Mouse (Mus musculus): ENCODE results near the gene Drp2. TPM values are rescaled to one million over a fixed set of nuclear protein-coding genes. Genes with fewer than 3 reads are reported as not detected.
A peak's percentile ranks its signal among the peaks of the same experiment; 100 is the strongest.

The Drp2 gene
- polyA plus RNA-seq, 1 experiment = 0.24 TPM

- no peaks in the 10 kb centered on the region for H3K4me1 ChIP-seq (ENCODE audit: control insufficient read depth, insufficient read depth, insufficient read length, low read length)
- WGBS = 48% methylated on average over 6 of the region's 6 CpGs
- H3K27me3 ChIP-seq (ENCODE audit: control insufficient read depth, insufficient read depth, low read length) = no peaks in the 10 kb centered on the region
- H3K36me3 ChIP-seq (ENCODE audit: control insufficient read depth, insufficient read depth, low read length) = no peaks in the 10 kb centered on the region
- TF ChIP-seq CTCF (IDR thresholded peaks at IDR 0.05; ENCODE audit: extremely low read depth, insufficient read length, insufficient replicate concordance, low read depth, low read length) (no peak), POLR2A (IDR thresholded peaks at IDR 0.05; ENCODE audit: low read depth, low read length) (no peak)
- H3K27ac ChIP-seq (ENCODE audit: insufficient read depth, low read depth, low read length) = no peak overlapping the region
- H3K4me3 ChIP-seq (ENCODE audit: low read depth, low read length) = no peak overlapping the region
Observed at GRCm38 (mm10) chrX:134384896-134385295, 19.5 kb upstream of the Drp2 start.

GRCm38 (mm10) chrX:134398972-134399371 lies 5.4 kb upstream of the Drp2 start:
- no peaks in the 10 kb centered on the region for H3K36me3 ChIP-seq (ENCODE audit: control insufficient read depth, insufficient read depth, low read length)
- H3K27me3 ChIP-seq (ENCODE audit: control insufficient read depth, insufficient read depth, low read length) = no peaks in the 10 kb centered on the region
- no peak overlapping the region for H3K4me3 ChIP-seq (ENCODE audit: low read depth, low read length)
- H3K4me1 ChIP-seq (ENCODE audit: control insufficient read depth, insufficient read depth, insufficient read length, low read length) = no peaks in the 10 kb centered on the region
- H3K27ac ChIP-seq (ENCODE audit: insufficient read depth, low read depth, low read length) = no peak overlapping the region
- WGBS = 77% methylated on average over 2 of the region's 2 CpGs
- TF ChIP-seq CTCF (IDR thresholded peaks at IDR 0.05; ENCODE audit: extremely low read depth, insufficient read length, insufficient replicate concordance, low read depth, low read length) (no peak), POLR2A (IDR thresholded peaks at IDR 0.05; ENCODE audit: low read depth, low read length) (no peak)

DNA sequence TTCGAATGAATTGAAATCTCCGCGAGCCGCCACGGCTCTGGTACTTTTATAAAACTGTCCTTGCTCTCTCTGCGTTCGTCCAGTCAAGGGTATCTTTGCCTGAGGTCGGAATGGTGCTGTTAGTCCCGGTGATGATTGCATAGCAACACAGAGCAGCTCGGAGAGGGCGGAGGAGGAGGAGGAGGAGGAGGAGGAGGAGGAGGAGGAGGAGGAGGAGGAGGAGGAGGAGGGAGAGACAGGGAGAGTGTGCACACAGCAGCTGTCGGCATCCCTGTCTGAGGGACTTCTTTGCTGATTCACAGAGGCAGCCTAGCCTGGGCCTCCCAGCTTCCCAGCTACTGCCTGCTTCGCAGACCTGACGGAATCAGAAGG lies 219 bp downstream of the Drp2 start:
- no peaks in the 10 kb centered on the region for H3K36me3 ChIP-seq (ENCODE audit: control insufficient read depth, insufficient read depth, low read length)
- no peaks in the 10 kb centered on the region for H3K27me3 ChIP-seq (ENCODE audit: control insufficient read depth, insufficient read depth, low read length)
- H3K4me3 ChIP-seq (ENCODE audit: low read depth, low read length) = peak overlapping the region; percentile 51
- H3K27ac ChIP-seq (ENCODE audit: insufficient read depth, low read depth, low read length) = no peak overlapping the region
- WGBS = 20% methylated on average over 12 of the region's 14 CpGs
- no peaks in the 10 kb centered on the region for H3K4me1 ChIP-seq (ENCODE audit: control insufficient read depth, insufficient read depth, insufficient read length, low read length)
- TF ChIP-seq CTCF (IDR thresholded peaks at IDR 0.05; ENCODE audit: extremely low read depth, insufficient read length, insufficient replicate concordance, low read depth, low read length) = no peak
- no peak for TF ChIP-seq POLR2A (IDR thresholded peaks at IDR 0.05; ENCODE audit: low read depth, low read length)

GRCm38 (mm10) chrX:134409354-134409900 lies 5.1 kb downstream of the Drp2 start:
- H3K27ac ChIP-seq (ENCODE audit: insufficient read depth, low read depth, low read length) = no peak overlapping the region
- H3K4me1 ChIP-seq (ENCODE audit: control insufficient read depth, insufficient read depth, insufficient read length, low read length) = no peaks in the 10 kb centered on the region
- H3K4me3 ChIP-seq (ENCODE audit: low read depth, low read length) = no peak overlapping the region
- TF ChIP-seq CTCF (IDR thresholded peaks at IDR 0.05; ENCODE audit: extremely low read depth, insufficient read length, insufficient replicate concordance, low read depth, low read length) = no peak
- no peak for TF ChIP-seq POLR2A (IDR thresholded peaks at IDR 0.05; ENCODE audit: low read depth, low read length)
- 89% methylated on average over 6 of the region's 6 CpGs for WGBS
- H3K27me3 ChIP-seq (ENCODE audit: control insufficient read depth, insufficient read depth, low read length) = no peaks in the 10 kb centered on the region
- H3K36me3 ChIP-seq (ENCODE audit: control insufficient read depth, insufficient read depth, low read length) = no peaks in the 10 kb centered on the region

GRCm38 (mm10) chrX:134412096-134412495 lies 7.7 kb downstream of the Drp2 start:
- Histone ChIP-seq H3K4me3 (ENCODE audit: low read depth, low read length) (no peak overlapping the region), H3K36me3 (ENCODE audit: control insufficient read depth, insufficient read depth, low read length) (no peaks in the 10 kb centered on the region), H3K27me3 (ENCODE audit: control insufficient read depth, insufficient read depth, low read length) (no peaks in the 10 kb centered on the region), H3K27ac (ENCODE audit: insufficient read depth, low read depth, low read length) (no peak overlapping the region), H3K4me1 (ENCODE audit: control insufficient read depth, insufficient read depth, insufficient read length, low read length) (no peaks in the 10 kb centered on the region)
- no peak for TF ChIP-seq POLR2A (IDR thresholded peaks at IDR 0.05; ENCODE audit: low read depth, low read length)
- TF ChIP-seq CTCF (IDR thresholded peaks at IDR 0.05; ENCODE audit: extremely low read depth, insufficient read length, insufficient replicate concordance, low read depth, low read length) = no peak
- 67% methylated on average over 1 of the region's 1 CpGs for WGBS

GRCm38 (mm10) chrX:134420097-134420496 lies 15.7 kb downstream of the Drp2 start:
- Histone ChIP-seq H3K27ac (ENCODE audit: insufficient read depth, low read depth, low read length) (no peak overlapping the region), H3K4me1 (ENCODE audit: control insufficient read depth, insufficient read depth, insufficient read length, low read length) (no peaks in the 10 kb centered on the region), H3K27me3 (ENCODE audit: control insufficient read depth, insufficient read depth, low read length) (no peaks in the 10 kb centered on the region), H3K36me3 (ENCODE audit: control insufficient read depth, insufficient read depth, low read length) (no peaks in the 10 kb centered on the region), H3K4me3 (ENCODE audit: low read depth, low read length) (no peak overlapping the region)
- no peak for TF ChIP-seq POLR2A (IDR thresholded peaks at IDR 0.05; ENCODE audit: low read depth, low read length)
- TF ChIP-seq CTCF (IDR thresholded peaks at IDR 0.05; ENCODE audit: extremely low read depth, insufficient read length, insufficient replicate concordance, low read depth, low read length) = no peak
- 74% methylated on average over 5 of the region's 5 CpGs for WGBS

DNA sequence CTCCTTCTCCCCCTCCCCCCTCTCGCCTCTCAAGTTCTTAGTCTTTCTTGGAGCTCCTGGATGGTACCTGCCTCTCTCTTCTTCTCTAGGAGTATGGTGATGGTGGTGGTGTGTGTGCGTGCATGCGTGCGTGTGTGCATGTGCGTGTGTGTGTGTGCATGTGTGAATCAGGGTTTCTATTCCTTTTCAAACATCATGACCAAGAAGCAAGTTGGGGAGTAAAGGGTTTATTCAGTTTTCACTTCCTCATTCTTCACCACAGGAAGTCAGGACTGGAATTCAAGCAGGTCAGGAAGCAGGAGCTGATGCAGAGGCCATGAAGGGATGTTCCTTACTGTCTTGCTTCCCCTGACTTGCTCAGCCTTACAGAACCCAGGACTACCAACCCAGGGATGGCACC lies 19.9 kb downstream of the Drp2 start:
- 89% methylated on average over 5 of the region's 5 CpGs for WGBS
- no peak for TF ChIP-seq CTCF (IDR thresholded peaks at IDR 0.05; ENCODE audit: extremely low read depth, insufficient read length, insufficient replicate concordance, low read depth, low read length)
- TF ChIP-seq POLR2A (IDR thresholded peaks at IDR 0.05; ENCODE audit: low read depth, low read length) = no peak
- Histone ChIP-seq H3K4me3 (ENCODE audit: low read depth, low read length) (no peak overlapping the region), H3K36me3 (ENCODE audit: control insufficient read depth, insufficient read depth, low read length) (no peaks in the 10 kb centered on the region), H3K27me3 (ENCODE audit: control insufficient read depth, insufficient read depth, low read length) (no peaks in the 10 kb centered on the region), H3K27ac (ENCODE audit: insufficient read depth, low read depth, low read length) (no peak overlapping the region), H3K4me1 (ENCODE audit: control insufficient read depth, insufficient read depth, insufficient read length, low read length) (no peaks in the 10 kb centered on the region)

Data from small intestine, adult 2 months (tissue).